Mouse (Mus musculus) retina, postnatal 7 days (tissue): ENCODE data around the gene Rrp15.

Source experiments
- DNase-seq: peaks from one replicate; pipeline ENCODE4 v3.0.0-alpha.2; 2012; ENCODE audit warnings: low read depth, low spot score

Gene Rrp15

GRCm38 (mm10) chr1:186673166-186673565 is 76.0 kb downstream of the Rrp15 start:
- DNase-seq, result no peak
